Mouse (Mus musculus) layer of hippocampus, adult 2 months (tissue): ENCODE results near the gene Msgn1. TPM values are rescaled to one million over a fixed set of nuclear protein-coding genes. Genes with fewer than 3 reads are reported as not detected.
A peak's percentile ranks its signal among the peaks of the same experiment; 100 is the strongest.

Source experiments
- DNase-seq, 2 experiments: peaks; one replicate each; pipeline ENCODE4 v3.0.0; 2022; ENCODE audit warnings: low spot score in 2 of 2
- H3K27ac ChIP-seq: fragments of 200-600 bp; 2 replicates; pipeline ENCODE4 v1.8.1; 2022
- H3K4me3 ChIP-seq: fragments of 200-600 bp; 2 replicates; pipeline ENCODE4 v1.8.1; 2022; ENCODE audit warnings: mild to moderate bottlenecking
- CTCF ChIP-seq: fragments of 200-600 bp; conservative IDR thresholded peaks from 2 replicates; pipeline ENCODE4 v1.8.1; 2022; ENCODE audit warnings: antibody characterized with exemption, mild to moderate bottlenecking, moderate library complexity
- total RNA-seq, 2 experiments: library from RNA; stranded (reverse); gene quantifications; 2 replicates each; pipeline ENCODE4 v1.2.3; 2021

Gene Msgn1
- total RNA-seq, 2 experiments from 2014 or later, result not detected

GRCm38 (mm10) chr12:11178486-11179154 is 30.2 kb downstream of the Msgn1 start:
- peak overlapping the region; percentile 17 for H3K4me3 ChIP-seq
- TF ChIP-seq CTCF, result peak; percentile 95
- peak; percentile 87 to 94 for DNase-seq
- no peak overlapping the region for H3K27ac ChIP-seq

- H3K4me3 ChIP-seq, result no peak overlapping the region
- DNase-seq, result no peak
- TF ChIP-seq CTCF, result peak; percentile 51
- no peak overlapping the region for H3K27ac ChIP-seq
Observed at GRCm38 (mm10) chr12:11177408-11178394, 31.1 kb downstream of the Msgn1 start.

- no peak for DNase-seq
- no peak overlapping the region for H3K4me3 ChIP-seq
- TF ChIP-seq CTCF, result no peak
- no peak overlapping the region for H3K27ac ChIP-seq
Observed at GRCm38 (mm10) chr12:11158670-11159069, 50.1 kb downstream of the Msgn1 start.

Other genes with a start within 250 kb of the Msgn1 start
- 10 to 100 TPM; 12.4 to 13.0 TPM for gene Kcns3, start 57.9 kb downstream of the Msgn1 start, total RNA-seq
- 1 to 10 TPM; 1.3 to 3.3 TPM for gene Gen1, start 56.8 kb upstream of the Msgn1 start, total RNA-seq
- gene Smc6, start 56.9 kb upstream of the Msgn1 start, total RNA-seq, result 10 to 100 TPM; 31.7 to 38.6 TPM
- 100 to 1,000 TPM; 384 to 415 TPM for gene Vsnl1, start 227.6 kb upstream of the Msgn1 start, total RNA-seq
- 1 to 10 TPM in 1 of 2 experiments, under 1 TPM in 1; 0.98 to 1.3 TPM for gene Rad51ap2, start 247.1 kb upstream of the Msgn1 start, total RNA-seq